Mouse (Mus musculus) heart, postnatal 0 days (tissue): Measurements from ENCODE around the gene Rtn4rl1. TPM values are rescaled to one million over a fixed set of nuclear protein-coding genes. Genes with fewer than 3 reads are reported as not detected.

Experiments
- ATAC-seq: fragments of 200-750 bp; cut with Nextera tagmentation; 2 replicates; pipeline ENCODE4 v1.8.0; 2017; ENCODE audit warnings: low read depth, moderate number of reproducible peaks, moderate library complexity; ENCODE audit not compliant: insufficient read depth
- DNase-seq: peaks from one replicate; pipeline ENCODE4 v3.0.0-alpha.2; 2016; ENCODE audit warnings: low spot score
- H3K27ac ChIP-seq: fragments of 300-500 bp; sonication (generic); 2 replicates; pipeline ENCODE4 v1.5.1; 2014; ENCODE audit warnings: low read depth, mild to moderate bottlenecking
- H3K27me3 ChIP-seq: fragments of 300-500 bp; sonication (generic); 2 replicates; pipeline ENCODE4 v1.6.1; 2014; ENCODE audit warnings: low read length, mixed read lengths; ENCODE audit not compliant: control insufficient read depth, insufficient read depth
- H3K36me3 ChIP-seq: fragments of 300-500 bp; sonication (generic); replicated peaks from 2 replicates; pipeline ENCODE4 v1.6.1; 2014; ENCODE audit warnings: low read length, mixed read lengths; ENCODE audit not compliant: control insufficient read depth, insufficient read depth
- H3K4me1 ChIP-seq: fragments of 300-500 bp; sonication (generic); 2 replicates; pipeline ENCODE4 v1.6.1; 2014; ENCODE audit warnings: antibody characterized with exemption; ENCODE audit not compliant: control insufficient read depth, insufficient read depth
- H3K4me2 ChIP-seq: fragments of 300-500 bp; sonication (generic); 2 replicates; pipeline ENCODE4 v1.6.1; 2014; ENCODE audit warnings: low read depth, mild to moderate bottlenecking, low read length, moderate library complexity
- H3K4me3 ChIP-seq: fragments of 300-500 bp; sonication (generic); 2 replicates; pipeline ENCODE4 v1.5.1; 2014; ENCODE audit warnings: low read depth, low read length
- H3K9ac ChIP-seq: fragments of 300-500 bp; sonication (generic); replicated peaks from 2 replicates; pipeline ENCODE4 v1.6.1; 2014; ENCODE audit warnings: low read depth, low read length, mixed read lengths
- H3K9me3 ChIP-seq: fragments of 300-500 bp; sonication (generic); replicated peaks from 2 replicates; pipeline ENCODE4 v1.6.1; 2016; ENCODE audit warnings: low read length; ENCODE audit not compliant: control insufficient read depth
- CTCF ChIP-seq: IDR thresholded peaks from 2 replicates; pipeline ENCODE4 v1.5.1; 2016; ENCODE audit warnings: antibody characterized with exemption, control low read depth, low read depth
- EP300 ChIP-seq: IDR thresholded peaks from 2 replicates; pipeline ENCODE4 v1.6.1; 2016; ENCODE audit warnings: antibody characterized with exemption, low read depth
- WGBS: fragments of 180-500 bp; shearing (Covaris S2); extraction: QIAGEN DNeasy Blood & Tissue Kit; methylation state at CpG from one replicate; pipeline ENCODE4 v1.1.7; 2014; 5-methylcytosine and 5-hydroxymethylcytosine counted together
- polyA plus RNA-seq: library from polyadenylated mRNA; unstranded; fragments of >200 nt; fragmentation: Nextera tagmentation; extraction: Ambion mirVana; gene quantifications from 2 replicates; pipeline ENCODE4 v1.2.1, GENCODE M21; 2015
- total RNA-seq: library from RNA; depleted of rRNA; stranded (reverse); fragments of >200 nt; gene quantifications from 2 replicates; pipeline ENCODE4 v1.2.3, GENCODE M21; 2014; ENCODE audit warnings: low replicate concordance

Gene Rtn4rl1
- total and polyA plus RNA-seq, 2 experiments from 2014 or later, result 12.2 to 19.7 TPM

DNA sequence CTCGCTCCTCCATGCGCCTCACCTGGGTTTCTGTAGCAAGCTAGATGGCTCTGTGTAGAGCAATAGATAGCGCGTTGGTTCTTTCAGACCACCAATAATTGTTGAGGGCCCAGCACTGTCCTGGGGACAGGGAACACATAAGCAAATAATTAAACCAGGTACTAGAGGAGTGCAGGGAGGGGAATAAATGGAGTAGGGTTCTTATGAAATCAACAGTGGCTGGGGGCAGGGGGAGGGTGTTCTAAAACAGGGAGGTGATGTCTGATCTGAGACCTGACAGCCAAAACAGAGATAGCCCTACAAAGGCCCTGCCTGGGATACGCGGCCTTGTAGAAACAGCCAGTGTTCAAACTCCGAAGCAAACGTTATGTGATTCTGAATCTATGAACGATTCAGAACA lies 56.0 kb downstream of the Rtn4rl1 start:
- H3K36me3 ChIP-seq, result no peaks in the 10 kb centered on the region
- H3K27me3 ChIP-seq, result no peaks in the 10 kb centered on the region
- no peak for TF ChIP-seq CTCF
- WGBS, result 50% methylated on average over 9 of the region's 9 CpGs
- H3K4me2 ChIP-seq, result no peak overlapping the region
- H3K4me3 ChIP-seq, result no peak overlapping the region
- H3K4me1 ChIP-seq, result peaks cover 50% of the 10 kb centered on the region
- H3K9me3 ChIP-seq, result no peaks in the 10 kb centered on the region
- no peak for ATAC-seq
- no peak for DNase-seq
- peak overlapping the region; percentile 25; the same call in 1 of the 2 replicates for H3K9ac ChIP-seq
- H3K27ac ChIP-seq, result peak overlapping the region; percentile 77

DNA sequence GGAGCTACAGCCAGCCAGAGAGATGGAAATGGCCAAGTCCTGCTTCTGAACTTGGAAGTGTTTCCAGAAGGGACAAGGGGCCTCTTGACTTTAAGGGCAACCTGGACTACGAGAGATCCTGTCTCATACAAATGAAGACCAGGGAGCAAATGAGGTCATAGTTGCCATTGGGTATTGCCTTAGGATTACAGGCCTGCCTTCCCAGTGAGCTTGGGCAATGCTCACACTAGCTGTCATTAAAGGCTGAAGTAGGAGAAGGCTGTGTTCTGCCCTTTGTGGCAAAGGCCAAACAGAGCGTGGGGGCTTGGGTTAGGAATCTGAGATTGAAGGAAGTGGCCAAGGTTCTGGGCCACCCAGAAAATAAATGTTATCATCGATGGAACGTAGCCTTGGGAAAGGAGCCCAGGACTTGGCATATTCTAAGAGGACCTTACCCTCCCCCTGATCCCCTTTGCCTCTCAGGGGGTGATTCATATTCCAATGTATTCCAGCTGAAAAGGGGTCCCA lies 57.5 kb downstream of the Rtn4rl1 start:
- Histone ChIP-seq H3K27me3 (no peaks in the 10 kb centered on the region), H3K36me3 (no peaks in the 10 kb centered on the region), H3K4me2 (no peak overlapping the region), H3K4me3 (no peak overlapping the region), H3K9ac (no peak overlapping the region), H3K27ac (no peak overlapping the region), H3K4me1 (peaks cover 45% of the 10 kb centered on the region), H3K9me3 (no peaks in the 10 kb centered on the region)
- no peak for DNase-seq
- 57% methylated on average over 4 of the region's 4 CpGs for WGBS
- TF ChIP-seq CTCF, result no peak
- TF ChIP-seq EP300, result no peak
- ATAC-seq, result no peak

DNA sequence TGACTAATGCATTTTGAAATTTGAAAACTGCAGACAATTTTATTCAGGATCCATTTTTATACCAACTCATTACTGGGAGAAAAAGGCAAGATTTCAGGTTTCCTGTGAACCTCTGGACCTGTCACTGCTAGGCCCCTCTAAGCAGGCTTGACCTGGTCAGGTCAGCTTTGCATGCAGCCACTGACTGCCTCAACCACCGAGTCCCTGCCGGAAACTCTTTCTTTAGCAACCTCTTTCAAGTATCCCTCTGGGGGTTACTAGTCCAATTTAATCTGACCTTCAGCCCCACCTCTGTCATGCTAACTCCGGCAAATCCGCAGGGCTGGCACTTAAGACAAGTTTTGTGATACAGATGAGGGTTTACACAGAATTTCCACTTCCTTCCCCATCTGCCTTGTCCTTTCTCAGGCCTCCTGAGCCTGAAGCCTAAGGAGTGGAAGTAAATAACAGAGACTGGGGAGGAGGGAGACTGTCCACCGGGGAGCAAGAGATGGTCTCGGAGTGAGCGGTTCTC lies 58.0 kb downstream of the Rtn4rl1 start:
- Histone ChIP-seq H3K36me3 (no peaks in the 10 kb centered on the region), H3K9me3 (no peaks in the 10 kb centered on the region), H3K27me3 (no peaks in the 10 kb centered on the region), H3K27ac (no peak overlapping the region), H3K4me3 (no peak overlapping the region), H3K9ac (0 out of 2 replicates have a peak overlapping the region, but pooled peaks have one; percentile 25), H3K4me1 (peaks cover 40% of the 10 kb centered on the region), H3K4me2 (no peak overlapping the region)
- TF ChIP-seq CTCF (no peak), EP300 (no peak)
- 50% methylated on average over 7 of the region's 7 CpGs for WGBS
- ATAC-seq, result no peak
- DNase-seq, result no peak

DNA sequence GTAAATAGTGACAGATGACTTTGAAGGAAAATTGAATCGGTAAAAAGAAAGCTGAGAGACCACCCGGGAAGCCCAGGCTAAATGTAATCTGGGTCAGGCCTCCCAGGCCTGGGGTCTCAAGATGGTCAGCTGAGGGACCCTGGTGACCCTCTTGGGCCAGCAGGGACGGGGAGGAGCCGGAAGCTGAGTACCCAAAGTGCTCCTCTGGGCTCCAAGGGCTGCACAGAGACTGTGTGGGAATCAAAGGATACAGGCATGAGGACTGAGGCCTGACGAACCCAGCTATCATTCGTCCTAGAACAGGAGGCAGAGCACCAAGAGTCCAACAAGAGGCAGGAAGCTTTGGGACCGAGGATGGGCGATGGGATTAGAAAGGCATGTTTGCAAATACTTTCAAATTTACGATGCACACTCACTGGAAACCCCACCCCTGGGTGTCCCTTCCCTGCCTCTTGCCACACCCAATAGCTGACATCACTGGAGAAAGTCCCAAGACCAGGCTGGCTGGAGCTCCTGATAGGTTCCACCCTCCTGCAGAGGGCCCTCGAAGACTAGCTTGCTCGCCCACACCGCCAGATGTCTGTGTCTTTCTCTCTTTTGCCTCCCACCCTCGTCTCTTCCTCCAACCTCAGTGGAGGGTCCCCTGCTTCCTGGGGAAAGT lies 60.8 kb downstream of the Rtn4rl1 start:
- ATAC-seq, result peak; percentile 45; the same call in 1 of the 2 replicates
- H3K27ac ChIP-seq, result peak overlapping the region; percentile 65

DNA sequence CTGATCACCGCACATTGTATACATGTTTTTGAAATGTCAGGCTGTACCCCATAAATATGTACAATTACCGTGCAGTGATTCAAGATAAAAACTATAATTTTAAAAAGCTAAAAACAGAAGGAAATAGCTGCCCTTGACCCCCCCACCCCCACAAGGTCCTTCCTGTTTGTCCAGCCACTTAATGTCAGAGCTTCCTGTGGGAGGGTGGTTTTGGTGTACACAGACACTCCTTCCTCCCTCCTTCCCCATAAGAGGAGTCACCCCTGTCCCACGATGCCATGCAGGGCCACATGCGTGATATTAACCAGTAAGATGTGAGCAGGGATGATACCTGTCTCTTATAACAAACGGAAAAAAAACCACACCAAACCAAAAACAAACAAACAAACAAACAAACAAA lies 61.7 kb downstream of the Rtn4rl1 start:
- WGBS, result 65% methylated on average over 5 of the region's 5 CpGs
- no peak overlapping the region for H3K9ac ChIP-seq

More for the DNA sequence above, 60.8 kb downstream of the Rtn4rl1 start:
- Histone ChIP-seq H3K36me3 (no peaks in the 10 kb centered on the region), H3K4me2 (0 out of 2 replicates have a peak overlapping the region, but pooled peaks have one; percentile 12), H3K4me1 (peaks cover 36% of the 10 kb centered on the region), H3K9me3 (no peaks in the 10 kb centered on the region), H3K27me3 (no peaks in the 10 kb centered on the region), H3K4me3 (no peak overlapping the region), H3K9ac (0 out of 2 replicates have a peak overlapping the region, but pooled peaks have one; percentile 15)
- WGBS, result 52% methylated on average over 13 of the region's 13 CpGs
- DNase-seq, result no peak
- TF ChIP-seq EP300, result no peak
- TF ChIP-seq CTCF, result peak; percentile 38

More for the DNA sequence above, 61.7 kb downstream of the Rtn4rl1 start:
- no peak for TF ChIP-seq EP300
- no peak for TF ChIP-seq CTCF
- no peak for ATAC-seq
- Histone ChIP-seq H3K27me3 (no peaks in the 10 kb centered on the region), H3K9me3 (no peaks in the 10 kb centered on the region), H3K36me3 (no peaks in the 10 kb centered on the region), H3K4me2 (no peak overlapping the region), H3K4me1 (peaks cover 38% of the 10 kb centered on the region), H3K4me3 (no peak overlapping the region), H3K27ac (no peak overlapping the region)
- DNase-seq, result no peak
